Mouse (Mus musculus) thymus, postnatal 25 days (tissue): ENCODE measurements around the gene Zfp277.

Experiments
- DNase-seq: peaks from one replicate; pipeline ENCODE4 v3.0.0; 2022

Gene Zfp277

DNA sequence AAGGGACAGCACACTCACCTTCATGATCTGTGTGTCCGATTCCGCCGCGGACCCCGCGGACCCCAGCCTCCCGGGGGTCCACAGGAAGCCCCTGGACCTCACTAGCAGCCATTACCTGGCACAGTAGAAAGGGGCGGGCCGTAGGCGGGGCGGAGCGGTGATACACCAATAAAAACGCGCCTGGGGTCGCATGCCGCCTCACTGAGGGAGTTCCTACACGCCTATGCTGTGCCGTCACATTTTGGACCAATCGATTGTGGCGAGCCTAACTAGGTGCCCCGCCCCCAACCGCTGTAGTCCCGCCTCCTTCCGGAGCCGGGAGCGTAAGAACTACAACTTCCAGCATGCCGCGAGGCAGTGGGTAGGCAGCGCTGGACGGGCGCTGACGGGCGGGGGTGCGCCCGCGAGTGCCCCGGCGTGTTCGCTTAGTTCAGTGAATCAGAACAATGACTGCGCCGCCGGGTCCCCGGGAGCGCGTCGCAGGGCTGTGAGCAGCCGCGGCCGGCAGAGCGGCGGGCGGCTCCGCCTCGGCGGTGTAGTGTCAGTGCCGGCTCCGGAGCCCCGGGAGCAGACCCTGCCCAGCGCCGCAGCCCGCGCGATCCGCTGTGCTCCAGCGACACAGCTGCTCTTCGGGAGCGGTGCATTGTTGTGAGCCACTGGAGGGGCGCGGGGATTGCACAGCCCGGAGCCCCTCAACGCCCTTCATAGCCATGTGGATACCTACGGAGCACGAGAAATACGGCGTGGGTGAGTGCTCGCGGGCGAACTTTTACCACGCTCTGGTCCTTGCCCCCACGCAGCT, at the start of gene Zfp277, which contains the start of gene Dock4:
Gene Zfp277, minus strand, starts transcription at position 255 of the 802 bp plus-strand sequence.
Gene Dock4, plus strand, starts transcription at position 305 of the 802 bp plus-strand sequence.
- DNase-seq = peak; percentile 98

DNA sequence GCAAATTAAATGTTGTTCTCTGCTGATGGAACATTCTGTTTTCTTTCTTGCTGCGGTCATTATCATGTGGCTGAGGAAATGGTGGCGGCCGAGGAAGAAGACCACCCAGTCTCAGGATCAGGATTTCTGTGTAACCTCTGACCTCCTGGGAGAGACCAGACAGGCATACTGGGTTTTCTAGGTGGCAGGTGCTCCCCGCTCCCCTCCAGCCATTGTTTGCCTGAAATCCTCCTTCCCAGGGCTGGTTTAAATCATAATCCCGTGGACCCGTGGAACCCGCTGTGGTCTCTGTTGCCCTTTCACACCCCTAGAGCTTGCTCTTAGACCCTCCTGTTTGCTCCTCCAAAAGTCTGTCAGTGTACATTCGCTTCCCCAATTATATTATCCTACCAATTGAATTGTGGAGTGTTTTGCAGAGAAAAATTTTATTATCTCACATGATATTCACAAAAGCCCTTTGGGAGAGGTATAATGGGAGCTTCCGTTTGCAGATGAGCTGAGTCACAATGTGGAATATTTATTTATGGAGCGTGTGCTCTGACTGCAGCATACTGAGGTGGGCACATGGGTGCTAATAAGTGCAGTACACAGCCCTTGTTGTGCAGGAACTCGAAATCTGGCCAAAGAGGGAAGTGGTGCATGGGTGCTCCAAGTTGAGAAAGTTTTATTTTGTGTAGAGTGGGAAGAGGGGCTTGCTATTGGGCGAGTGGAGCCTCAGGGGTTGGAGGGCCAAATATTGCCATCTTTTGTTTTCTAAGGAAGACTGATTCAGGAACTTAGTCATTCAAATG, 40.5 kb upstream of the Zfp277 start:
- DNase-seq = no peak

DNA sequence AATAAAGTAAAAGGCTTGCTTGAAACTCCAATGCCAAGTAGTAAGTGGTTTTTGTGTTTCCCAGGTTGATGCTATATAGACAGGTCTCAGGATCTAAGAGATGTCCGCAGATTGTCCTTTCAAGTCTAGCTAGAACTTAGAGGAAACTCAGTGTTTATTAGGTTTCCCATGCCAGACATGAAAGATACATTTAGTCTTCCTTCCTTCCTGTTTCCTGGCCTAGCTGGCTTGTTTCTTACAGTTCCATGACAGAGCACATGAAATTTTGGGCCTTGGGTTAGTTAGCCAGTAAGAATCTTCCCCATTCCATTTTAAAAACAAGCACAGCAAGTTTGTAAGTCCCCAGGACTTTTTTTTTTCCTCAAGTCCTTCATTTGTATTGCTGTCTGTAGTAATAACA, 39.5 kb upstream of the Zfp277 start:
- no peak for DNase-seq

DNA sequence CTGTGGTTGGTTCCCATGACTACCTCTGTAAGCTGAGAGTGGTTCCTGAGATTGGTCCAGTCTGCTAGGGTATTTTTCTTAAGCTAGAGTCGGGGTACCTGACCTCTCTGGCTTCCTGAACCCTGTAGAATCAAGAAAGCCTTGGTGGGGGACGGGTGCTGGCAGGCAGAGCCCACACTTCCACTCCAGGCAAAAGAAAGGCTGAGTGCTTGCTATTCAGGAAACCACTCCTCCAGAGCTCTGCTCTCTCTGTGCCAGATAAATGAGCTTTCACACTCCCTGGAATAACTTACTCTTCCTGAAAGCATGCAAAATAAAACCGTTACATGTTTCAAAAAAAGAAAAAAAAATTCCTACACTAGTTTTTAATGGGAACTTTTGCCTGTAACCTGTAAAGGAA, 38.5 kb upstream of the Zfp277 start:
- DNase-seq = no peak

DNA sequence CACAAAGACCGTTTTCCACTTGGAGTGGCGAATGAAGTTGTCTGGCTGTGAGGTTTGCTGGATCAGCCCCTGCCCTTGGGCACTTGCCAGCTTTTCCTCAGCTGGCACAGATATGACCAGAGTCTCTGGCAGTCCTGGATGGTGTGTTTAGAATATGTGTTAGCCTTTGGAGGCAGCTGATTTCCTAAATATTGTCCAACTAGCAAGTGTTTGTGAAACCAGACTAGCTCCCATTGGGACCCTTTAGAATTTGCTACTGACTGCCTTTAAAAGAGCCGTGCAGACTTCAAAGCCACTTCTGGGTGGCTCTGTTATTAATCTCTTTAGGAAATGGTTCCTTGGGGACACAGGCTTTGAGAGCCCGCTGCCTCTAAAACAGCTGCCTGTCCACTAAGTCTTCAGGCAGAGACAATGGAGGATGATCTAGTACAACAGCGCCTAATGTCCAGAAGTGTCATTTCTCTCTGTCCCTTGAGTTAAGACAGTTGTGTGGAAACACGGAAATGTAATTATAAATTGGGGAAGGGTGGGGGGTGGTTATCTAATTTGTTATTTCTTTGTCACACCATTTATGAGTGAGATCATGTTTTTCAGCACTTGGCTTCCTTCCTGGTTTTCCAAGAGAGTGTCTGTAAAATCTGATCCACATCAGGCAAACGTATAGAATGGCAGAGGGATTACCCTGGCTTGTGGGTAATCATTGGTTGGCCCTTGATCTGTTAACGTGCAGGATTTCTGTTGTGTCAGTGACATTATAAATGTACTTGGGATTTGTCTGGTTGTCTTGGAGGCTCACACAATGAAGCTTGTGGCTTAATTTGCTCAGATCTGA, 32.1 kb upstream of the Zfp277 start:
- no peak for DNase-seq

DNA sequence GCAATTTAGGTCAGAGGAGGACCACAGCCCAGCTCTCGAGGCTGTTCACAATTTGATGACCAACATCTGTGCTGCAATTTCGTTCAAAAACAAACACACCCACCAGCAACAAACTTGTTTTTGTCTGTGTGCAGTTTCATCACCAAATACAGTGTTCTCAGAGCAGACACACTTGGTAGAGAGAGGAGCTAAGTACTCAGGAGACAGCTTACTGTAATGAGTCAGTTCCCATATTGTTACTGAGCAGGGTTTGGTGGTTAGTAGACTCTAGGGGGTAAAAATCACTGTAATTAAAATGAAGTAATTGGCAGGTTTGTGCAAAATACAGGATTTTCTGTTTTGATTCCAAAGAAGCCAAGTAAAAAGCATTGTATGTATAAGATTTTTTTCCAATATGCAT, 28.0 kb upstream of the Zfp277 start:
- DNase-seq = no peak

DNA sequence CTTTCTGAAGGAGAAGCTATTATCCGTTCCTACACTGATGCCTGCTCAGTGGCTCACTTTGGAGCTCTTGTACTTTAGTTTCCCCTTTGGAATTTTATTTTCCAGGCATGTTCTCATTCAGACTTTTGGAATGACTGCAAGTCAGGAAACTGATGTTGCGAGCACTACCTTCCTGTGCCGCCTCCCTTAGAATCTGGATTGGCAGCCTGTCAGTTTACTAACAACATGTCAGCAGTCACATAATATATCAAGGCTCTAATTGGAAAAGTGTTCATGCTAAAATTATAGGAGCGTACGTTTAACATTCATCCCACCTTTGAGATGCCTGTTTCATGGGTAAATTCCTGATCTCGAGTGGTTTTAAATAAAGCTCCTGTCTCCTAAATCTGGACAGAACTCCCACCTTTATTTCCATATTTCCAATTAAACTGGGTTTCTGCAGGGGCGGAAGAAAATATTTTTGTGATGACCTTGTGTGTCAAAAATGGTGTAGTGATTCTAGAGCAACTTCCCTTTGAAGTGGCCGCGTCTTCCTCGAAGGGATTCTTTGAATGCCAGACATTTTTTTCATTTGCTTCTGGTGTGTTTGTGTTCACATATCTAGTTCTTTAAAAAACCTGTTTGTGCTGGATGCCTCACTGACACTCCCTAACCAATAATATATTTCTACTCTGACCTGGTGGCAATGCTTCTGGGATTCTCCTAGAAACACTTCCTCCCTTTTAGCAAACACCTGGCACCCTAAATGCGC, 26.1 kb upstream of the Zfp277 start:
- no peak for DNase-seq

DNA sequence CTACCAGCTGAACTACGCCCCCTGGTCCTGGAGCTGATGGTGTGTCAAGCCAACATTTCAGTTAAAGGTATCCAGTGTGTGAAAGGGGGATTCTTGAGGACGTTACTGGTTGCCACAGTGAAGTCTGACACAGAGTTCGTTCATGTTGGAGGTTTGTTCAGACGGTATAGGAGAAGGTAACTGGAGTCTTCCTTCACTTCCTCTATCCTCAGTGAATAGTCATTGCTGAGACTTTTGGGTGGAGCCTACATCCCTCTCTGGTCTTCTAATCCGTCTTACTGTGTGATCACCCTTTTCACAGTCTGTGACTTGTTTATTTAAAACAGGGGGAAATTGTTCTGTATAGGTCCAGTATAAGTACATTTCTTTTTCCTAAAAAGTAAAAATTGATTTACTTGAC, 23.3 kb upstream of the Zfp277 start:
- no peak for DNase-seq

DNA sequence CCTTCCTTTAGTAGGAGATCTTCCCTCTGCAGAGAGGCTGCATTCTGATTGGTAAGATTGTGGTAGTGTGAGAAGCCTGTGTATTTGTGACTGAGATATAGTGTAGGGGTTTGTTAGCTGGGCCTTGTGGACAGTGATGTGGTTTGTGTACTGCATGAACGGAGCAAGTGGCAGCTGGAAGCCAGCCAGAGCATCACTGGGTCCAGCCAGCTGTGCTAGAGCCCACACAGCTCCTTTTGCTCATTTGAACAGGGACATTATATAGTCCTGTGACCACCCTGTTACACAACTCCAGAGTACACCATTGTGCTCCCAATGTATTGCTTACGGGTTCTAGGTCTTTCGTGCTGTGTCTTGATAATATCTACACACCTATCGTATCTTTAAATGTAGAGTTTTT, 22.5 kb upstream of the Zfp277 start:
- DNase-seq = no peak

DNA sequence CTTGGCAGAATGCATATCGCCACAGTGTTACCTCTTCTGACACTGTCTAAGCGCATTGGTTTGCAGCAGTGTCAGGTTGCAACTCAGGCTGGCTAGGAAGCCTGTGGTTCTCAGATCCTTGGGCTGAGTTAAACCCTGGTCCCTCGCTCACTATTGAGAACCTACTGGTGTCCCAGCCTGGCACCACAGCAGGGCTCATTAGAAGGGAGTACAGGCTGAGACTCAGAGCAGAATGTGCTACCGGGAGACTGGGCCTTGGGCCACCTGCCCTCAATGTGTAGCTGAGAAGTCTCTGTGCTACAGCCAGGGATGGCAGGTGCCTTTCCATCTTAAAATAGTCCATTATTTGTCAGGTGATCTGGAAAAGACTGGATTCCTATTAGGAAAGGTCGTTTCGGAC, 18.6 kb upstream of the Zfp277 start:
- DNase-seq = no peak

DNA sequence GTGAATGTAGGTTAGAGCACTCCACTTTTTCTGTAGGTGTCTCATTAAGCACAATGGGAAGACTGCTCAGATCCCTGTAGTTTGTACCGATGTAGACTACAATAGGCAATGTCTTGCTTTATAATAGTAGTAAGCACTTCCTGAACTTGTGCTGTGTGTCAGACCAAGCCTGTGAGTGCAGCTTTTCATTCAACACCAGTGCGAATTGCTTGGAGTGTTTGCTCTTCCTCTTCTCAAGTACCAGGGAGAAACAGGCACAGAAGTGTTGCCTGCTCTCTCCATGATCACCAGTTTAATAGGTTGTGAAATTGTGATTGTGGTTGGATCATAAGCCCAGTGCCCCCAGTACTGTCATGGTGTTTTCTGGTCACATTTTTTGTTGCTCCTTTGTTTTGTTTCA, 18.1 kb upstream of the Zfp277 start:
- no peak for DNase-seq

DNA sequence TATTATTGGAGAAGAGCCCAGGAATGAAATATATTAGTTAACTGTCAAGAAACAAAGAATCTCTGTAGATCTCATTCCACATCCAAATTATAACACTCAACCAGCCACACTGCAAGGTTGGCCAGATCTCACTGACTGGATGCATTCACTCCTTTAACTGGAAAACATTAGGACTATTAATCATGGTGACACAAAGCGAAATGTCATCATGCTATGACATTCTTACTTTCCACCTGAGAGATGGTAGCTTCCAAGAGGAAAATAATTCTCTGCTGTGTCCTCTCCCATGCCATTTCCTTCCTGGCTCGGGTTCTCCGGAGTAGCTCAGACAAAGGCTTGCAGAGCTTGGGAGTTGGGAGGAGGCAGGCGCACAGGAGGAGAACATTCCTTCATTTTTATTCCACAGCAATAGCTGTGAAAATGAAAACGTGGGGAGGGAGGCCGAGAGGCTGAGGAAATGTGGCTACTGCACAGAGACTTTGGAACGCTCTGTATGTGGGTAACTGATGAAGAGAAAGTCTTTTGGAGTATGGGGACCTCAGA, 17.1 kb upstream of the Zfp277 start:
- no peak for DNase-seq

DNA sequence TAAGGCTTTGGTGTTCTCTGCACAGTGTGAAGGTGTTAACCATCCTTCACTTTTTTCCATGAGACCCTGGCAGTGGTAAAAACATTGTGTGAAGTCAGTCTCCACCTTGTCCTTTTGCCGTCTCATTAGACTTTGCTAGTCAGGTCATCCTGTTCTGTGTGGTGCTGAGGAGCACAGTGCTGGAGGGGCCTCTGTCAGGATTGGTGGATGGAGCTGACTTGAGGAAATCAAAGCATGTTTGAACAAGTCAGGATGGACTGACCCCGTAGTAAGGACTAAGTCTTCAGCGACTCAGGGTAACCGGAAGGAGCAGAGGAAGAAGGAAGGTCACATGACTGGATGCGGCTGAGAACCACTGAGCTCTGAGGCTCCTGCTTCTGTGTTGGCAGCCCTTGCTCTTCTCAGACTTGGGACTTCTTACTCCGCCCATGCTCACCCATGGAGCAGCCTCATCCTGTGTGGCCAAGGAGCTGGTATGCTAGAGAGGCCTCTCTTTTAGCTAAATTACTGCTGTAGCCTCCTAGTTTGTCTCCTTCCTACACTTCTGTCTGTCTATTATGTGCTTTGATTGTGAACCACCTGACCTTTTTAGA, 14.1 kb upstream of the Zfp277 start:
- no peak for DNase-seq

DNA sequence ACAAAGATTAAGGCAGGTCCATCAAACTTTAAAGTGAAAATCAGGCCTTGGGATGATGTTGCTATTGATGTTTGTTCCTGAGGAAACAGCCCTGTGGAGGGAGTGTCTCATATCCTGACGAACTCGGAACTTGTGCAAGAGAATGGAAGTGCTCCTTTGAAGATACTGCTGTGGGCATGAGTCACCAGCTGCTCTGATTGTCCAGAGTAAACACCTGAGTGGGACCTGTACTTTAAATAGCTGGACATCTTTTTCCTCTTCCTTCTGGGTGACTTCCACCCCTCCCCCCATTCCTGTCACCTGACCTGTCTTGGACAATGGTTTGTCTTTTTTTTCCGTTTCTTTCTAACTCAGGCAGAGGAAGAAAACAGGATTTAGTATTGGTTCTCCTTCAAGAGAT, 13.3 kb upstream of the Zfp277 start:
- no peak for DNase-seq

DNA sequence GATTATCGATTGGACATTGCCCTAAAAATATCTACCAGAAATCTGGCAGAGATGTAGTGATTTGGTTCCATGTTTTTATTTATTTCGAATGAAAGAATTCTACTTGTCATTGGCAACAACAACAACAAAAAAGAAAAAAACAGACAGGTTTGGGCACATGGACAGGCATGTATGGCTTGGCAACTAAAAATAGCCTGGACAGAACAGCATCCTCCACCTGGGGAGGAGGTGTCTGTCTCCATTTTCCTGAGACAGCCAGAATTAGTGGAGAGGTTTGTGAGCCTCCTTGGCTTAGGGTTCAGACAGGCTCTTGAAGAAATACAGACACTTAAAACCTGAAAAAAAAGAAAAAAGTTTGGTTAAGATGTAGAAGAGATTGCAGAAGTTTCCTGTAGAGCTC, 10.8 kb upstream of the Zfp277 start:
- DNase-seq = no peak

DNA sequence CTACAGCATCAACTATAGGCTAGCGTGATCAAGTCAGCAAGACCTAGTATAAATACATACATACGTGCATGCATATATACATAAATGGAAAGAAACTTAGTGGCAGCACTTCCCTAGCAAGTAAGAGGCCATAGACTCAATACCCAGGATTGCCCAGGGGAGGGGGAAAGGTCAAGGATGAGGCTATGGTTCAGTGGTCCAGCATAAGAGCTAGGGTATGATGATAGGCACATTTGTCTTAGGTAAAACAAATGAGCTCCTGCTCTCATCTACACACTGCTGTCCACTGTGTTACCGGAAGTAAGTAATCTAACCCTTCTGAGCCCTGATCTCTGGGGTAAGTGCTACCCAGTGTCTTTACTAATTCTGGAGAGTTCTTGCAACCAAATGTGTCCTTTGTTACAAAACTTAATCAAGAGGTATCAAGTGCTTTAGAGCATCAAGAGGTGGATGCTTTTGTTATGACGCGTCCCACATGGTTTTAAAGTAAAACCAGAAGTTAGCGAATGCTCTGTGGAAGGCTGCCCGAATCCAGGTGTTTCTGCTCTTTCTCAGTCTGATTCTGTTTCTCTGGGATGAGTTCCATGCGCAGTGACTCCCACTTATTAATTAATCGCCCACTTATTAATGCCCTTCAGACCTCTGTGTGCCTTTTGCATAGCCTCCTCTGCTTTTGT, 3.6 kb upstream of the Zfp277 start:
- no peak for DNase-seq

DNA sequence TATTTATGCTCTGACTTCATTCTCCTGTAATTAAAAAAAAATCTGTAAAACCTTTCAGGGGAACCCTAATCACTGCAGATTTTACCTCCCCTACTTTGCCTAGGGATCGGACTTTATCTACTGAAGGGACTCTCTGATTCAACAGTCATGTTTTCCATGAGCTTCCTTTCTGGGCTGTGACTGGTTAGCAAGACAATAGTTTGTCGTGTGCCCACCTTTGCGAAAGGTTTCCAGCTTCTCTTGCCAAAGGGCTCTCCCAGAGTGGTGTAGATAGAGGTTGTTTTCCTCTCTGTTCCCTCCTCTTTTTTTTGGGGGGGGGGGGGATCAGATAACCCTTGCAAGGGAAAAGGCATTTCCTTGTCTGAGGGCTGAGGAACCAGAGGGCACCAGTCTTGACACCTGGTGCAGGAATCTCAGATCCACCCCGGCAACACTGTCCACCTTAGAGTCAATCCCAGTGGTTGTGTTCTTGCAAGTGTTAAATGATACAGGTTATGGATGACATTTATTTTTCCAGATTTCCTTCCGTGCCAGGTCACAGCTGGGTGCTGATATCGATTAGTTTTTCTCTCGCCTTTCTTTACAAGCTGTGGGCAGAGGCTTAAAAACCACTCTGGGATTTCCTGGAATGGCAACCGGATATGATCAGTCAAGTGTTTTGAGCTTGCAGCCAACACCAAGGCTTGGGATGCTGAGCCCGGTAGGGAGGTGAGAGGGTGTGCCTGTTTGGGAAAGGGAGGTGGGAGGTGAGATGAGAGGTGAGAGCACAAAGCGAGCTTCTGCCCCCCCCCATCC, 2.1 kb upstream of the Zfp277 start:
- no peak for DNase-seq

DNA sequence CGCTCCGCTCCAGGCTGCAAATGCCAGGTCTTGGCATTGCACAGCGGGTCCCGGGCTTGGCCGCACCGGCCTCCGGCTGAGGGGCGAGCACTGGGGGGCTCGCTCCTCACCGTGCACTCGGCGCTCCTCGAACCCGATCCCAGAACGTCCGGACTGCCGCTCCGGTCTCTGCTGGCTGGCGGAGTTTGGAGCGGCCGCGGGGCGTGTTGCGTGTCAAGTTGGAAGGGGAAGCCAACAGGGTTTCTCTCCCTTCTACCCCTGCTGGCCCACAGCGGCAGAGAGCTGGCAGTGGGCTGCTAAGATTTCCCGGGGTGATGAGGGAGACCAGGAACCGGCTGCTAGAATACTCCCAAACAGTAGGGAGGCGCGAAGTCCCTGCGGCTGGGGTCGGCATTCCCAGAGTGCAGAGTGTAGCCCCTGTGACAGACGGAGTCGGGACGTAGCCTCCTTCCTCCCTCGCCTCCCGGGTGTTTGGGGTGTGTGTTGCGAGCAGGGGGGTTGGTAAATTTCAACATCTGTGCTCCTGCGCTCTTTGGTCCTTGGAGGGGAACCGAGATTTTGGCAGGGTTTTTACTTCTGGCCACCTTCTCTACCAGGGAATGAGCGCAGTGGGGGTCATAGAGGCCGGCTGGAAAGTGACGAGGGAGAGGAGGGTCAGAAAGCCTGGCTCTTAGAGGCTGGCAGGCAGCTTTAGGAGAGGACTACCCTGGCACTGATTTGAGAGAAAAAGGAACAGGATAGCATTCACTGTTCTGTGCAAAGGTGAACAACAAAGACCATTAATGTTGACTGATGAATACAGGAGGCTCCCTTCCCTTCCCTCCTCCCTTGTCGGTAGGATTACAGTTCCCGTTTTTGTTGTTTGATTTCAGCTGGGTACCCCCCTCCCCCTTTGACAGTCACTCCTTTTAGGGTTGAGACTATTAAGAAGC, 1.0 kb upstream of the Zfp277 start:
- no peak for DNase-seq

DNA sequence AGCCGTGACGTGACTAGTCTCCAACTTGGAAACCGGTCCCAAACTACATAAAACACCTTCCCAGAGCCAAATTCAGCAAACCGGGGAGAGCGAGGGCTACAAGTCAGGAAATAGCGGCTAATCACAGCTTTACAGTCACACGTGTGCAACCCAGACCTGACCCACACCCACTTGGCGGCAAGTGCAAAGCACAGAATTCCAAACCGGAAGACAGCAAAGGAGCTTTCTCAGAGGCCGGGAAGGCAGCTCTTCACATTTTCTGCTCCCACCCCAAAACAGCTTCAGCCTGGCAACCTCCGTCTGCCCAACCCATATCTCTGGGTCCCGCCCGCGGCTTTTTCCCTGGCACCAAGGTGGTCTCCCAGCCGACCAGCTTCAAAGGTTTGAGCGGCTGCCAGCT, 496 bp downstream of the Zfp277 start:
- DNase-seq = no peak
